In the genomic region with DNA sequence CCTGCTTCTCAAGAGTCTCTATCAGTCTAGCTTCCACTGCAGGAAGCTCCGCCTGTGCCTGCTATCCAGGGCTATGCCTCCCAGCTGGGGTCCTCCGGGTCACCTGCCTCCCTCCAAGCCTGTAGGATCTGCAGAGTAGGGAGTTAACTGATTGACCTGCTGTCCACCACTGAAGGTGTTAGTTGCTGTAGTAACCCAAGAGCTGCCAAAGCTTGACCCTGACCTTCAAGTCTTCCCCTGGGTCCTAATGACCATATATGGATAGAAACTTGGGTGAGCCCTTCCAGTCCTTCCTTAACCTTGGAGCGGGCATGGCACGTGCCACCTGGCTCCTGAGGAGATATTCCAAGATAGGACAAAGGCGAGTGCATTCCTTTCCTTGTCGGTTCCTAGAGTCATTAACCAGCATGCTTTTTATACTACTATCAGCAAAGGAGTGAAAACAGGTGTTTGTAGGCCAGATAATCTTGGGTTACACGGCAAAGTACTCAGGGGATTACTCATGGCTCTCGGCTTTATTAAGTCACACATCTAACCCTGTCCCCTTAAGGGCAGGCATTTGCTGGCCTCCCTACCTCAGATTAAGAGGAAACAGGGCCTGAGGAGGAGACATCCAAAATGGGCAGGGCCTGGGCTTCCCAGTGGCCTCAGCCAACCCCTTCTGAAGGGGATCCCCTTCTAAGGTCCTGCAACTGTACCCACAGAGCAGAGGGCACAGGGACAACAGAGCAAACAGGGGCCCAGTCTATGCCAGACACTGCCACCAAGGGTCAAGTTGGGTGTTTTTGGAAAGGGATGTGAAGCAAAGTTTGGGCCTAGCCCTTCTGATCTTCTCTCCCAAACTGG, we compare ENCODE assay signal across 12 mouse cellular contexts. TPM values are rescaled to one million over a fixed set of nuclear protein-coding genes. Genes with fewer than 3 reads are reported as not detected.
DNase-seq lines count a peak whose midpoint lies in the region; ATAC-seq lines count a peak whose summit lies in the region.
"Had no signal": no experiment of that assay in that cellular context is flagged by ENCODE, and none has a peak within 500 bp of the region (broad histone marks: within the 10 kb centered on the region; RNA-seq: fewer than 3 reads in every experiment).

No protein-coding gene starts in this region.

- no peak overlapping the region for H3K4me3 ChIP-seq in stomach, embryonic 15.5 days (replicated peaks)
- H3K4me3 ChIP-seq: forebrain, embryonic 12.5 days; liver, embryonic 13.5 days had no signal

- ATAC-seq in stomach, embryonic 15.5 days (ENCODE audit: insufficient read depth, low FRiP score, low read depth), result peak; percentile 32

- H3K4me1 ChIP-seq in stomach, embryonic 15.5 days, result no peaks in the 10 kb centered on the region
- H3K4me1 ChIP-seq: liver, embryonic 13.5 days had no signal

- H3K27me3 ChIP-seq in stomach, embryonic 15.5 days (replicated peaks), result no peaks in the 10 kb centered on the region
- H3K27me3 ChIP-seq: forebrain, embryonic 12.5 days; liver, embryonic 13.5 days had no signal

- H3K9ac ChIP-seq in stomach, embryonic 15.5 days, result no peak overlapping the region
- H3K9ac ChIP-seq: forebrain, embryonic 12.5 days; liver, embryonic 13.5 days had no signal

- peak; percentile 59 for DNase-seq in adrenal gland, postnatal 14 days
- DNase-seq in adrenal gland, adult 2 months, result no peak
- DNase-seq in ovary, adult 18-20 months (ENCODE audit: low spot score), result peak; percentile 34
- no peak for DNase-seq in ovary, postnatal 10 days (ENCODE audit: low spot score)
- DNase-seq in kidney, adult 9 months, result peak; percentile 78
- DNase-seq in yolk sac, embryonic 10.5 days (ENCODE audit: low spot score), result no peak
- DNase-seq in urinary bladder, postnatal 25 days (ENCODE audit: low spot score), result no peak
- DNase-seq: gastrocnemius, postnatal 10 days; liver, embryonic 13.5 days had no signal

- H3K36me3 ChIP-seq in stomach, embryonic 15.5 days, result no peaks in the 10 kb centered on the region
- H3K36me3 ChIP-seq: forebrain, embryonic 12.5 days; liver, embryonic 13.5 days had no signal

- H3K27ac ChIP-seq in stomach, embryonic 15.5 days, result no peak overlapping the region
- H3K27ac ChIP-seq: forebrain, embryonic 12.5 days; liver, embryonic 13.5 days; macrophage had no signal

- H3K4me2 ChIP-seq in stomach, embryonic 15.5 days, result no peak overlapping the region
- H3K4me2 ChIP-seq: forebrain, embryonic 12.5 days; liver, embryonic 13.5 days had no signal

- no peaks in the 10 kb centered on the region for H3K9me3 ChIP-seq in stomach, embryonic 15.5 days
- H3K9me3 ChIP-seq: forebrain, embryonic 12.5 days; liver, embryonic 13.5 days had no signal

- WGBS in stomach, embryonic 15.5 days, result 60% methylated on average over 8 of the region's 8 CpGs

RNA-seq across cellular contexts. Expression of a gene that starts 43.6 kb away (rescaled TPM):
- 11.5 and 16.2 TPM in 2 replicates for total RNA-seq in adrenal gland, postnatal 14 days (2021)
- total RNA-seq in adrenal gland, adult 2 months (2021), result 10 to 100 TPM in 1 of 2 experiments, 1 to 10 TPM in 1; 6.8 to 13.2 TPM
- polyA plus RNA-seq in adrenal gland, adult 2 months (2012; rRNA removed), result 0.35 and 0.57 TPM in 2 replicates
- 9.3 and 13.7 TPM in 2 replicates for polyA plus RNA-seq in stomach, embryonic 15.5 days (2015; fragmentation: Nextera tagmentation; extraction: Ambion mirVana)

Comparison
In these comparisons a context has a peak if more than half of its experiments do, and no peak if none do; other contexts are left out.
1. DNase-seq: peak in adrenal gland, postnatal 14 days (single experiment), ovary, adult 18-20 months (single experiment) and kidney, adult 9 months (single experiment); none in adrenal gland, adult 2 months (single experiment), ovary, postnatal 10 days (single experiment), yolk sac, embryonic 10.5 days (single experiment) and urinary bladder, postnatal 25 days (single experiment).